Mouse (Mus musculus): ENCODE results near the gene Mapk1ip1l. TPM values are rescaled to one million over a fixed set of nuclear protein-coding genes. Genes with fewer than 3 reads are reported as not detected.

Mapk1ip1l gene
- polyA plus RNA-seq, 1 experiment from 2014 or later = 57.9 TPM

- H3K4me3 ChIP-seq (ENCODE audit: low read length) = no peak overlapping the region
- no peaks in the 10 kb centered on the region for H3K36me3 ChIP-seq (ENCODE audit: control insufficient read depth, insufficient read depth, low read length)
- peaks cover 13% of the 10 kb centered on the region for H3K4me1 ChIP-seq (ENCODE audit: control insufficient read depth, insufficient read depth, low read length)
- no peaks in the 10 kb centered on the region for H3K27me3 ChIP-seq (replicated peaks; ENCODE audit: control insufficient read depth, insufficient read depth, low read length)
- H3K27ac ChIP-seq (ENCODE audit: low read length) = peak overlapping the region; percentile 73
- ATAC-seq = peak; percentile 67
- H3K9me3 ChIP-seq (ENCODE audit: control insufficient read depth, low read length) = no peaks in the 10 kb centered on the region
- 50% methylated on average over 2 of the region's 2 CpGs for WGBS
- H3K4me2 ChIP-seq (ENCODE audit: low read depth, low read length) = peak overlapping the region; percentile 19; the same call in 1 of the 2 replicates
- no peak overlapping the region for H3K9ac ChIP-seq (ENCODE audit: low read depth, low read length)
These were observed 1.8 kb upstream of the Mapk1ip1l start for GRCm38 (mm10) chr14:47296232-47296631.

DNA sequence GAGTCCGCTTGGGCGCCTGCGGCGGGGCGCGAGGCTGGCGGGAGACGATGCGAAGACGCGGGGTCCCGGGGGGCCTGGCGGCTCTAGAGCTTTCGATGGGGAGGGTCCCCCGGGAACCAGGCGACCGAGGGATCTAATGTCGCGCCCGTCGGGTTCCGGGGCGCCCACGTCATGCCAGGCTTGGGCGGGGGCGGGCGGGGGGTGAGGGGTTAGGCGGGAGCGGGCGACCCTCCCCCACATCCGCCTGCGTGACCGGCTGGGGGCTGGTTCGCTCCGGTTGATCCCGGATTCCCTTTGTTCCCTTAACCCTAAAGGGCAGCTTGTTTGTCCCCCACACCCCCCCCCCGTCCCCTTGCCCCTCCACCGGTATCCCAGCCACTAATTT, 334 bp downstream of the Mapk1ip1l start:
- ATAC-seq = peak; percentile 57
- Histone ChIP-seq H3K27me3 (replicated peaks; ENCODE audit: control insufficient read depth, insufficient read depth, low read length) (no peaks in the 10 kb centered on the region), H3K27ac (ENCODE audit: low read length) (peak overlapping the region; percentile 97), H3K36me3 (ENCODE audit: control insufficient read depth, insufficient read depth, low read length) (no peaks in the 10 kb centered on the region), H3K9ac (ENCODE audit: low read depth, low read length) (peak overlapping the region; percentile 99), H3K4me3 (ENCODE audit: low read length) (peak overlapping the region; percentile 100), H3K4me1 (ENCODE audit: control insufficient read depth, insufficient read depth, low read length) (peaks cover 18% of the 10 kb centered on the region), H3K9me3 (ENCODE audit: control insufficient read depth, low read length) (no peaks in the 10 kb centered on the region), H3K4me2 (ENCODE audit: low read depth, low read length) (peak overlapping the region; percentile 58)
- WGBS = under 1% methylated on average over 32 of the region's 38 CpGs

- Histone ChIP-seq H3K4me3 (ENCODE audit: low read length) (peak overlapping the region; percentile 100), H3K4me2 (ENCODE audit: low read depth, low read length) (peak overlapping the region; percentile 58), H3K27ac (ENCODE audit: low read length) (peak overlapping the region; percentile 97), H3K36me3 (ENCODE audit: control insufficient read depth, insufficient read depth, low read length) (no peaks in the 10 kb centered on the region), H3K9me3 (ENCODE audit: control insufficient read depth, low read length) (no peaks in the 10 kb centered on the region), H3K4me1 (ENCODE audit: control insufficient read depth, insufficient read depth, low read length) (peaks cover 19% of the 10 kb centered on the region), H3K9ac (ENCODE audit: low read depth, low read length) (peak overlapping the region; percentile 99), H3K27me3 (replicated peaks; ENCODE audit: control insufficient read depth, insufficient read depth, low read length) (no peaks in the 10 kb centered on the region)
- ATAC-seq = peak; percentile 14
- 0% methylated on average over 15 of the region's 15 CpGs for WGBS
These were observed 774 bp downstream of the Mapk1ip1l start for GRCm38 (mm10) chr14:47298819-47299261.

GRCm38 (mm10) chr14:47302885-47303680, 5.0 kb downstream of the Mapk1ip1l start:
- Histone ChIP-seq H3K4me2 (ENCODE audit: low read depth, low read length) (no peak overlapping the region), H3K27ac (ENCODE audit: low read length) (no peak overlapping the region; the same call in 1 of the 2 replicates), H3K9ac (ENCODE audit: low read depth, low read length) (no peak overlapping the region), H3K36me3 (ENCODE audit: control insufficient read depth, insufficient read depth, low read length) (no peaks in the 10 kb centered on the region), H3K4me1 (ENCODE audit: control insufficient read depth, insufficient read depth, low read length) (peaks cover 24% of the 10 kb centered on the region), H3K4me3 (ENCODE audit: low read length) (no peak overlapping the region), H3K27me3 (replicated peaks; ENCODE audit: control insufficient read depth, insufficient read depth, low read length) (no peaks in the 10 kb centered on the region), H3K9me3 (ENCODE audit: control insufficient read depth, low read length) (no peaks in the 10 kb centered on the region)
- 75% methylated on average over 14 of the region's 14 CpGs for WGBS
- no peak for ATAC-seq

DNA sequence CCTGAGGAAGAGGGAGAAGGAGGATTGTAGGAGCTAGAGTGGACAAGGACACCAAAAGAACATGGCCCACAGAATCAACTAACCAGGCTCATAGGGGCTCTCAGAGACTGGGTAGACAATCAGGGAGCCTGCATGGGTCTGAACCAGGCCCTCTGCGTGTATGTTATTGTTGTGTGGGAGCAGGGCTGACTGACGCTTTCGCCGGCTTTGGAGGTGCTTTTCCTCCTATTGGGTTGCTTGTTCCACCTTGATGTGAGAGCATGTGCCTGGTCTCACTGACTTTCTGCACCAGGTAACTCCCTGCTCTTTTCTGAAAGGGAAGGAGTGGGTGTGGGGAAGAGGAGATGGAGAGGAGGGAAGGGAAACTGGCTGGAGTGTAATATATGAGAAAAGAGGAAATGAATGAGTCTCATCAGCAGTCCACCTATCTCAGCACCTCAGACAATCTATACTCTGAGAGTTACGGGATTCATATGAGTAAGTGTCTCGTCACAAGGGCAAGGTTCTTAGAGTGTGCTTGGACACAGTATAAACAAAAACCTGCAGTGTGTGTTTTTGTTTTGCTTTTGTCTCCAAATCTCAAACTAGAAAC, 6.8 kb downstream of the Mapk1ip1l start:
- 84% methylated on average over 6 of the region's 6 CpGs for WGBS
- no peak for ATAC-seq
- Histone ChIP-seq H3K9me3 (ENCODE audit: control insufficient read depth, low read length) (no peaks in the 10 kb centered on the region), H3K4me3 (ENCODE audit: low read length) (no peak overlapping the region), H3K4me2 (ENCODE audit: low read depth, low read length) (no peak overlapping the region), H3K27ac (ENCODE audit: low read length) (no peak overlapping the region), H3K9ac (ENCODE audit: low read depth, low read length) (no peak overlapping the region), H3K36me3 (ENCODE audit: control insufficient read depth, insufficient read depth, low read length) (no peaks in the 10 kb centered on the region), H3K27me3 (replicated peaks; ENCODE audit: control insufficient read depth, insufficient read depth, low read length) (no peaks in the 10 kb centered on the region), H3K4me1 (ENCODE audit: control insufficient read depth, insufficient read depth, low read length) (peaks cover 20% of the 10 kb centered on the region)

GRCm38 (mm10) chr14:47305933-47306332, 7.9 kb downstream of the Mapk1ip1l start:
- WGBS = 68% methylated on average over 4 of the region's 4 CpGs
- no peak overlapping the region for H3K9ac ChIP-seq (ENCODE audit: low read depth, low read length)
- no peaks in the 10 kb centered on the region for H3K9me3 ChIP-seq (ENCODE audit: control insufficient read depth, low read length)
- H3K27me3 ChIP-seq (replicated peaks; ENCODE audit: control insufficient read depth, insufficient read depth, low read length) = no peaks in the 10 kb centered on the region
- H3K4me2 ChIP-seq (ENCODE audit: low read depth, low read length) = no peak overlapping the region
- H3K36me3 ChIP-seq (ENCODE audit: control insufficient read depth, insufficient read depth, low read length) = peaks cover 7% of the 10 kb centered on the region
- H3K27ac ChIP-seq (ENCODE audit: low read length) = no peak overlapping the region
- H3K4me1 ChIP-seq (ENCODE audit: control insufficient read depth, insufficient read depth, low read length) = peaks cover 13% of the 10 kb centered on the region; the same call in 1 of the 2 replicates
- no peak for ATAC-seq
- H3K4me3 ChIP-seq (ENCODE audit: low read length) = no peak overlapping the region

GRCm38 (mm10) chr14:47307669-47308068, 9.6 kb downstream of the Mapk1ip1l start:
- Histone ChIP-seq H3K9me3 (ENCODE audit: control insufficient read depth, low read length) (no peaks in the 10 kb centered on the region), H3K36me3 (ENCODE audit: control insufficient read depth, insufficient read depth, low read length) (peaks cover 14% of the 10 kb centered on the region), H3K4me1 (ENCODE audit: control insufficient read depth, insufficient read depth, low read length) (peaks cover 13% of the 10 kb centered on the region; the same call in 1 of the 2 replicates), H3K27me3 (replicated peaks; ENCODE audit: control insufficient read depth, insufficient read depth, low read length) (no peaks in the 10 kb centered on the region), H3K27ac (ENCODE audit: low read length) (no peak overlapping the region), H3K4me2 (ENCODE audit: low read depth, low read length) (0 out of 2 replicates have a peak overlapping the region, but pooled peaks have one; percentile 2), H3K9ac (ENCODE audit: low read depth, low read length) (no peak overlapping the region), H3K4me3 (ENCODE audit: low read length) (no peak overlapping the region)
- ATAC-seq = peak; percentile 82
- 61% methylated on average over 3 of the region's 3 CpGs for WGBS

DNA sequence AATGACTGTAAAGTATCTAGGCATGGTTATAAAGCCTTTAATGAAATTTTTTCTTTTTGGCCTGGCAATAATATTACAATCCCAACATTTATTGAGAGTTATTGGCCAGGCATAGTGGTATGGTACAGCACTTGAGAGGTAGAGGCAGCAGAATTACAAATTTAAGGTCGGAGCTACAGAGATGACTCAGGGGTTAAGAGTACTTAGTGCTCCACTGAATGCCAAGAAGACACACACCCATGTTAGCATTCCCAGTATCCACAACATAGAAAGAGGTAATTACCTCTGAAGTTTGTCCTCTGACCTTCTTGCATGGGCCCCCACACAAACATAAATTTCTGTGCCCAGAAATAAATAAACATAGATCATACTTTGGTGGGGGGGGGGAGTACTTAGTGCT, 11.0 kb downstream of the Mapk1ip1l start:
- no peak overlapping the region for H3K4me3 ChIP-seq (ENCODE audit: low read length)
- H3K9ac ChIP-seq (ENCODE audit: low read depth, low read length) = no peak overlapping the region
- H3K4me2 ChIP-seq (ENCODE audit: low read depth, low read length) = no peak overlapping the region
- H3K27me3 ChIP-seq (replicated peaks; ENCODE audit: control insufficient read depth, insufficient read depth, low read length) = no peaks in the 10 kb centered on the region
- H3K9me3 ChIP-seq (ENCODE audit: control insufficient read depth, low read length) = no peaks in the 10 kb centered on the region
- 79% methylated on average over 1 of the region's 1 CpGs for WGBS
- no peak for ATAC-seq
- H3K36me3 ChIP-seq (ENCODE audit: control insufficient read depth, insufficient read depth, low read length) = peaks cover 14% of the 10 kb centered on the region
- H3K4me1 ChIP-seq (ENCODE audit: control insufficient read depth, insufficient read depth, low read length) = 0 out of 2 replicates have a peak, but pooled peaks cover 7% of the 10 kb centered on the region
- no peak overlapping the region for H3K27ac ChIP-seq (ENCODE audit: low read length)

DNA sequence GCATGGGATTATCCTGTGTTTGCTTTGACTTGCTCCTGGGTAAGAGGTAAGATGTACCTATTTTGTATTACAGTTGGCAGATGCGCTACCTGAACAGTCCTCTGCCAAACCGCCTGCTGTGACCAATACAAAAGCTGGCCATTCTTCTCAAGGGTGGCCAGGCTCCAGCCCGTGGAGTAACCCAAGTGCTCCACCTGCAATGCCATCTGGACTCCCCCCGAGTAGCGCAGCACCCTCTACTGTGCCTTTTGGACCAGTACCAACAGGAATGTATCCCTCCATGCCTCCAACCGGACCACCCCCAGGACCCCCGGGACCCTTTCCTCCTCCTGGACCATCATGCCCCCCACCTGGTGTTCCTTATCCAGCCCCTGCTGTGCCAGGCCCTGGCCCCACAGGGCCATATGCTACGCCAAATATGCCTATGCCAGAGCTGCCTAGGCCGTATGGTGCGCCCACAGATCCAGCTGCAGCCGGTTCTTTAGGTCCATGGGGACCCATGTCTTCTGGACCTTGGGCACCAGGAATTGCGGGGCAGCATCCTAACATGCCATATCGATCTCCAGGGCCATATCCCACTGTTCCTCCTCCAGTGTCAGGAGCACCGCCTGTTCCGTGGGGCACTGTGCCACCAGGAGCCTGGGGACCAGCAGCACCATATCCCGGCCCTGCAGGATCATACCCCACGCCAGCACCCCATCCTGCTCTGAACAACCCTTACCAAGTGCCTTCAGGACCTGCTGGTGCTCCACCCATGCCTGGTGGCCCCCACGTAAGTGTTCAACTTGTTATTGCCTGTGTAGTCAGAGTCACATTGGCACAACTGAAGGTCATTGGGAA, 12.5 kb downstream of the Mapk1ip1l start:
- ATAC-seq = no peak
- 95% methylated on average over 18 of the region's 18 CpGs for WGBS
- Histone ChIP-seq H3K9ac (ENCODE audit: low read depth, low read length) (no peak overlapping the region), H3K4me2 (ENCODE audit: low read depth, low read length) (no peak overlapping the region), H3K36me3 (ENCODE audit: control insufficient read depth, insufficient read depth, low read length) (peaks cover 14% of the 10 kb centered on the region), H3K27ac (ENCODE audit: low read length) (no peak overlapping the region), H3K9me3 (ENCODE audit: control insufficient read depth, low read length) (no peaks in the 10 kb centered on the region), H3K27me3 (replicated peaks; ENCODE audit: control insufficient read depth, insufficient read depth, low read length) (no peaks in the 10 kb centered on the region), H3K4me1 (ENCODE audit: control insufficient read depth, insufficient read depth, low read length) (0 out of 2 replicates have a peak, but pooled peaks cover 7% of the 10 kb centered on the region), H3K4me3 (ENCODE audit: low read length) (no peak overlapping the region)

Measured in intestine, embryonic 16.5 days (tissue).